Mouse (Mus musculus): ENCODE measurements around the gene Endov.

DNA sequence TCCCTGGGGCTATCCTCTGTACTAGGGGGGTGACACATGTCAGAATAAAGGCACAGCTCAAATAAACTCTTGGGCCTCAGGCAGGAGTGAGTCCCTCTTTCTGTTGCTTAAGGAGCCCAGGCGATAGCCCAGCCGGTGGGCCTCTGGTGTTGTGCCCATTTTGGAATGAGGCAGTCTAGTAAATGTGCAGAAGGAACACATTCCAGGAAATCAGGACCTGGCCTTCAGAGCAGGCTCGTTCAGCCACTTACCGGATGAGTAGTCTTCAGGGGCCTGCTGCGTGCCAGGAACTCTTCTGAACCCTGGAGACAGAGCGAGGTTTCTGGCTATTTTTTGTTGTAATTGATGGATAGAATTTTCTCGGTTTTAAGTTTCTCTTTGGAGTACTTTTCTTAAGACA lies 63.6 kb downstream of the Endov start:
- TF ChIP-seq CTCF (conservative IDR thresholded peaks at IDR 0.05; ENCODE audit: low read length) (no peak), POU5F1 (IDR thresholded peaks at IDR 0.05; ENCODE audit: borderline replicate concordance, low read length) (no peak), NANOG (IDR thresholded peaks at IDR 0.05; ENCODE audit: borderline replicate concordance, low read length) (no peak)

Measured in E14TG2a.4 (cell line).